Mouse (Mus musculus): ENCODE measurements around the gene Garnl3.

Garnl3 gene

GRCm38 (mm10) chr2:33086671-33087363 is 44.6 kb downstream of the Garnl3 start:
- DNase-seq = no peak

- no peak for DNase-seq
Observed at GRCm38 (mm10) chr2:33086016-33086596, 45.3 kb downstream of the Garnl3 start.

GRCm38 (mm10) chr2:33084221-33084620 is 47.2 kb downstream of the Garnl3 start:
- DNase-seq = no peak

GRCm38 (mm10) chr2:33080166-33080565 is 51.3 kb downstream of the Garnl3 start:
- peak in 1 of 2 experiments; percentile 8 for DNase-seq

GRCm38 (mm10) chr2:33077252-33077651 is 54.2 kb downstream of the Garnl3 start:
- peak in 1 of 2 experiments; percentile 17 for DNase-seq

- no peak for DNase-seq
Observed at GRCm38 (mm10) chr2:33074931-33075330, 56.5 kb downstream of the Garnl3 start.

- no peak for DNase-seq
Observed at GRCm38 (mm10) chr2:33074188-33074587, 57.3 kb downstream of the Garnl3 start.

GRCm38 (mm10) chr2:33072333-33072732 is 59.1 kb downstream of the Garnl3 start:
- no peak for DNase-seq

- no peak for DNase-seq
Observed at GRCm38 (mm10) chr2:33065610-33066009, 65.8 kb downstream of the Garnl3 start.

GRCm38 (mm10) chr2:33062744-33063143 is 68.7 kb downstream of the Garnl3 start:
- DNase-seq = no peak

- no peak for DNase-seq
Observed at GRCm38 (mm10) chr2:33058926-33059325, 72.5 kb downstream of the Garnl3 start.

- DNase-seq = no peak
Observed at GRCm38 (mm10) chr2:33057514-33057913, 73.9 kb downstream of the Garnl3 start.

GRCm38 (mm10) chr2:33053966-33054365 is 77.5 kb downstream of the Garnl3 start:
- no peak for DNase-seq

GRCm38 (mm10) chr2:33047360-33047759 is 84.1 kb downstream of the Garnl3 start:
- no peak for DNase-seq

- no peak for DNase-seq
Observed at GRCm38 (mm10) chr2:33046919-33047318, 84.5 kb downstream of the Garnl3 start.

- DNase-seq = no peak
Observed at GRCm38 (mm10) chr2:33045899-33046298, 85.6 kb downstream of the Garnl3 start.

GRCm38 (mm10) chr2:33042781-33043180 is 88.7 kb downstream of the Garnl3 start:
- DNase-seq = no peak

GRCm38 (mm10) chr2:33041571-33041970 is 89.9 kb downstream of the Garnl3 start:
- no peak for DNase-seq

GRCm38 (mm10) chr2:33037429-33037828 is 94.0 kb downstream of the Garnl3 start:
- no peak for DNase-seq

GRCm38 (mm10) chr2:33035297-33035696 is 96.2 kb downstream of the Garnl3 start:
- DNase-seq = no peak

- no peak for DNase-seq
Observed at GRCm38 (mm10) chr2:33033281-33033680, 98.2 kb downstream of the Garnl3 start.

- DNase-seq = no peak
Observed at GRCm38 (mm10) chr2:33032391-33033062, 98.9 kb downstream of the Garnl3 start.

- DNase-seq = peak; percentile 2 to 43
Observed at GRCm38 (mm10) chr2:33025040-33025439, 106.4 kb downstream of the Garnl3 start.

- peak; percentile 10 to 48 for DNase-seq
Observed at GRCm38 (mm10) chr2:33024564-33024963, 106.9 kb downstream of the Garnl3 start.

Data from kidney, postnatal 25 days (tissue).